Mouse (Mus musculus): ENCODE data around the gene Fads2. TPM values are rescaled to one million over a fixed set of nuclear protein-coding genes. Genes with fewer than 3 reads are reported as not detected.

The Fads2 gene
- polyA plus RNA-seq, 1 experiment, result 157 TPM

DNA sequence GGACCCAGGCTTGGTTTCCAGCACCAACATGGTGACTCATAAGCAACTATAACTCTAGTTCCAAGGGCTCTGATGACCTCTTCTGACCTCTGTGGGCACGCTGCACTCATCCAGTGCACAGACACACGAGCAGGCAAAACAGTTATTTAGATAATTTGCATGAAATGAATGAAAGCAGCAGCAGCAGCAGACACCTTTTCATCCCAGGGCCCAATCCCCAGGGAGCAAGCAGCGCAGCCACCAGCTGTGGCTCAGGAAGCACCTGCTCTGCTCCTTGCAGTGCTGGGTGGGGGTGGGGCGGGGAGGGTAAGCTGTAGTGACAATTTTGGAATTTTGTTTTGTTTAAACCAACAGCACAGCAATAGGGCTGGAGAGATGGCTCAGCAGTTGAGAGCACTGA, 29.7 kb downstream of the Fads2 start:
- TF ChIP-seq MAX (IDR thresholded peaks at IDR 0.05; ENCODE audit: low read depth) (no peak), MYOD1 (IDR thresholded peaks at IDR 0.05; ENCODE audit: control insufficient read depth in 1 of 3, insufficient read length in 2 of 3, low read depth in 2 of 3) (peak in 1 of 3 experiments; percentile 41)
- no peaks in the 10 kb centered on the region for H3K79me2 ChIP-seq (ENCODE audit: control insufficient read depth, insufficient read depth)
- H3K27me3 ChIP-seq (ENCODE audit: control insufficient read depth, insufficient read depth, insufficient read length), result no peaks in the 10 kb centered on the region
- no peak overlapping the region for H3ac ChIP-seq (ENCODE audit: control insufficient read depth, insufficient read length)
- H3K36me3 ChIP-seq (ENCODE audit: control insufficient read depth, insufficient read depth), result peaks cover 56% of the 10 kb centered on the region
- no peak overlapping the region for H3K4me3 ChIP-seq
- no peak overlapping the region for H3K4me2 ChIP-seq (ENCODE audit: low read depth)

DNA sequence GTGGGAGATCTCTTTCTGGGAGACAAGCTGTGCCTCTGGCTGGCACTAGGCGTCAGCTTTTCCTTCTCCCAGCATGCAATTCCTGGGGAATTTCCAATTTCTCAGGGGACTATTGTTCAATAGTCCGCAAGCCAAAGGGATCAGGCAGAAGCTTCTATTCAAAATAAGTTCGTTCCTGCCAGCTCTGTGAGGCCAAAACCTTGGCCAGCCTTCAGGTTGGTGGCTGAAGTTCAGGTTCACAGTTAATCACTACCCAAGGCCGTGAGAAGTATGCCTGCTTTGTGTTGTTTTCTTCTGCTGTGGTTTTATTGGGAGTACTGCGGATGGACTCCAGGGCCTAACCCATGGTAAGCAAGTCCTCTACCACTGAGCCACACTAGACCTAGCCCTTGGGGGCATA, 30.4 kb downstream of the Fads2 start:
- Histone ChIP-seq H3K36me3 (ENCODE audit: control insufficient read depth, insufficient read depth) (peaks cover 56% of the 10 kb centered on the region), H3ac (ENCODE audit: control insufficient read depth, insufficient read length) (no peak overlapping the region), H3K27me3 (ENCODE audit: control insufficient read depth, insufficient read depth, insufficient read length) (no peaks in the 10 kb centered on the region), H3K79me2 (ENCODE audit: control insufficient read depth, insufficient read depth) (no peaks in the 10 kb centered on the region), H3K4me3 (no peak overlapping the region), H3K4me2 (ENCODE audit: low read depth) (no peak overlapping the region)
- TF ChIP-seq MYOG (IDR thresholded peaks at IDR 0.05; ENCODE audit: control insufficient read depth in 1 of 3, insufficient read depth in 1 of 3, insufficient read length in 2 of 3, low read depth in 2 of 3), result no peak
- TF ChIP-seq POLR2AphosphoS2 (IDR thresholded peaks at IDR 0.05; ENCODE audit: insufficient read length, low read depth), result no peak
- TF ChIP-seq POLR2A (IDR thresholded peaks at IDR 0.05; ENCODE audit: insufficient read length, low read depth), result no peak
- no peak for TF ChIP-seq MYOD1 (IDR thresholded peaks at IDR 0.05; ENCODE audit: control insufficient read depth in 1 of 3, insufficient read length in 2 of 3, low read depth in 2 of 3)
- no peak for TF ChIP-seq CEBPB (IDR thresholded peaks at IDR 0.05; ENCODE audit: insufficient read depth, poor library complexity, severe bottlenecking)
- no peak for TF ChIP-seq SRF (IDR thresholded peaks at IDR 0.05; ENCODE audit: control insufficient read depth, insufficient read length, low read depth)
- TF ChIP-seq MAX (IDR thresholded peaks at IDR 0.05; ENCODE audit: low read depth), result no peak
- no peak for TF ChIP-seq USF1 (IDR thresholded peaks at IDR 0.05; ENCODE audit: low read depth)
- no peak for TF ChIP-seq TCF3 (IDR thresholded peaks at IDR 0.05; ENCODE audit: insufficient read length, low read depth)
- TF ChIP-seq E2F4 (IDR thresholded peaks at IDR 0.05; ENCODE audit: insufficient read depth), result no peak
- no peak for TF ChIP-seq TCF12 (IDR thresholded peaks at IDR 0.05; ENCODE audit: insufficient read depth, poor library complexity, severe bottlenecking)
- TF ChIP-seq REST (IDR thresholded peaks at IDR 0.05; ENCODE audit: insufficient read depth, insufficient read length), result no peak

DNA sequence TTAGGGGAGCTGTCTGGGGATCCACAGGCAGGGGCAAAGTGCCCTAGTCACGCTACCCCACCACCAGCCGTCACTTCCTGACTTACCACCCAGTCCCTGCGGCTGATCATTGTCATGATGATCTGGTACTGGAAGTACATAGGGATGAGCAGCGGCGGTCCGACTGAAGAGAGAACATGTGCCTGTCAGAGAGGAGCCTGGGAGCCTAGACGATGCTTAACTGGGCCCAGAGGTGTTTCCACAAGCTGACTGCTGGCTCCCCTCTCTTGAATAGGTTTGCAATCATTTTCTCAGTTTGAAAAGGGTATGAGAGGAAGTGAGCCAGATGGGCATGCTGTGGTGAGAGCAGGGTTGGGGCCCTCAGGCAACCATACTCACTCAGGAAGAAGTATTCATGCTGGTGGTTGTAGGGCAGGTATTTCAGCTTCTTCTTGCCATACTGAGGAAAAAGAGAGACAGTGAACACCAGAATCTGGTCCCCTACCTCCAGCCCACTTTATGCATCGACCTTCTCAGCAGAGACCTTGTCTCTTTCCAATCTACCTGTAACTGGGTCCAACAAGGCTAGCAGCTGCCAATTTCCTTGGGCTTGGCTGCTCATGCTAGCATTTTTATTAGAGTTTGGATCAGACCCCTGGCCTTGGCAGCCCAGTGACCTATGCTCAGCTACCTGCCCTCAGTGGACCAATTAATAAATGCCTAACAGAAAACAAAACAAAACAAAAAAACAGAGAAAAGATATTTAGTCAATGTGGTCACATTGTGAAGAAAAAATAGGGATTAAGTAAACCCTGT, 31.2 kb downstream of the Fads2 start:
- no peaks in the 10 kb centered on the region for H3K79me2 ChIP-seq (ENCODE audit: control insufficient read depth, insufficient read depth)
- H3K27me3 ChIP-seq (ENCODE audit: control insufficient read depth, insufficient read depth, insufficient read length), result no peaks in the 10 kb centered on the region
- TF ChIP-seq SRF (IDR thresholded peaks at IDR 0.05; ENCODE audit: control insufficient read depth, insufficient read length, low read depth), result no peak
- TF ChIP-seq MYOG (IDR thresholded peaks at IDR 0.05; ENCODE audit: control insufficient read depth in 1 of 3, insufficient read depth in 1 of 3, insufficient read length in 2 of 3, low read depth in 2 of 3), result no peak
- no peak for TF ChIP-seq REST (IDR thresholded peaks at IDR 0.05; ENCODE audit: insufficient read depth, insufficient read length)
- TF ChIP-seq POLR2AphosphoS2 (IDR thresholded peaks at IDR 0.05; ENCODE audit: insufficient read length, low read depth), result no peak
- no peak for TF ChIP-seq POLR2A (IDR thresholded peaks at IDR 0.05; ENCODE audit: insufficient read length, low read depth)
- no peak for TF ChIP-seq TCF12 (IDR thresholded peaks at IDR 0.05; ENCODE audit: insufficient read depth, poor library complexity, severe bottlenecking)
- no peak for TF ChIP-seq TCF3 (IDR thresholded peaks at IDR 0.05; ENCODE audit: insufficient read length, low read depth)
- no peak for TF ChIP-seq USF1 (IDR thresholded peaks at IDR 0.05; ENCODE audit: low read depth)
- TF ChIP-seq MYOD1 (IDR thresholded peaks at IDR 0.05; ENCODE audit: control insufficient read depth in 1 of 3, insufficient read length in 2 of 3, low read depth in 2 of 3), result no peak
- no peak for TF ChIP-seq MAX (IDR thresholded peaks at IDR 0.05; ENCODE audit: low read depth)
- no peak for TF ChIP-seq E2F4 (IDR thresholded peaks at IDR 0.05; ENCODE audit: insufficient read depth)
- TF ChIP-seq CEBPB (IDR thresholded peaks at IDR 0.05; ENCODE audit: insufficient read depth, poor library complexity, severe bottlenecking), result no peak
- H3K36me3 ChIP-seq (ENCODE audit: control insufficient read depth, insufficient read depth), result peaks cover 55% of the 10 kb centered on the region
- no peak overlapping the region for H3K4me2 ChIP-seq (ENCODE audit: low read depth)
- no peak overlapping the region for H3K4me3 ChIP-seq
- H3ac ChIP-seq (ENCODE audit: control insufficient read depth, insufficient read length), result no peak overlapping the region

DNA sequence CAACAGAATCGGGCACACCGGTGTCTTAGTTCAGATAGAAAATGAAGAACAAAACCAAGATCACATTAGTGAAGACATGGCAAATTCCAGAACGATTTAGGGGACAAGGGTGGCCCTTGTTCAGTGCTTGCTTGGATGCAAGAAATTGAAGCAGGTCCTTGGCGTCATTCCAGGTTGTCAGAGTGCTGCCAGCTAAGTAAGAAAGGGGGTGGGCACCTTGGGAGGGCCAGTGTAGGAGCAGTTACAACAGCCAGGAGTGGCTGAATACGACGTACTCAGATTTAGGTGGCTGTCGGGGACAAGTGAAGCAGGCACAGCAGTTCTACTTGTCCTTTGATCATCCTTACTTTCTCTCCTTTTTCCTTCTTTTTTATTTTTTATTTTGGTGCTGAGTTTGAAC, 33.8 kb downstream of the Fads2 start:
- no peak for TF ChIP-seq MYOD1 (IDR thresholded peaks at IDR 0.05; ENCODE audit: control insufficient read depth in 1 of 3, insufficient read length in 2 of 3, low read depth in 2 of 3)
- no peak for TF ChIP-seq REST (IDR thresholded peaks at IDR 0.05; ENCODE audit: insufficient read depth, insufficient read length)
- no peak for TF ChIP-seq MAX (IDR thresholded peaks at IDR 0.05; ENCODE audit: low read depth)
- TF ChIP-seq E2F4 (IDR thresholded peaks at IDR 0.05; ENCODE audit: insufficient read depth), result no peak
- TF ChIP-seq USF1 (IDR thresholded peaks at IDR 0.05; ENCODE audit: low read depth), result no peak
- no peak for TF ChIP-seq POLR2AphosphoS2 (IDR thresholded peaks at IDR 0.05; ENCODE audit: insufficient read length, low read depth)
- TF ChIP-seq CEBPB (IDR thresholded peaks at IDR 0.05; ENCODE audit: insufficient read depth, poor library complexity, severe bottlenecking), result no peak
- TF ChIP-seq SRF (IDR thresholded peaks at IDR 0.05; ENCODE audit: control insufficient read depth, insufficient read length, low read depth), result no peak
- TF ChIP-seq TCF12 (IDR thresholded peaks at IDR 0.05; ENCODE audit: insufficient read depth, poor library complexity, severe bottlenecking), result no peak
- TF ChIP-seq MYOG (IDR thresholded peaks at IDR 0.05; ENCODE audit: control insufficient read depth in 1 of 3, insufficient read depth in 1 of 3, insufficient read length in 2 of 3, low read depth in 2 of 3), result no peak
- TF ChIP-seq TCF3 (IDR thresholded peaks at IDR 0.05; ENCODE audit: insufficient read length, low read depth), result no peak
- no peaks in the 10 kb centered on the region for H3K79me2 ChIP-seq (ENCODE audit: control insufficient read depth, insufficient read depth)
- H3K36me3 ChIP-seq (ENCODE audit: control insufficient read depth, insufficient read depth), result peaks cover 29% of the 10 kb centered on the region
- no peak overlapping the region for H3K4me2 ChIP-seq (ENCODE audit: low read depth)
- H3K27me3 ChIP-seq (ENCODE audit: control insufficient read depth, insufficient read depth, insufficient read length), result no peaks in the 10 kb centered on the region
- H3K4me3 ChIP-seq, result no peak overlapping the region
- no peak overlapping the region for H3ac ChIP-seq (ENCODE audit: control insufficient read depth, insufficient read length)
